ENCODE assay signal across 20 mouse cellular contexts in genomic region chr8:45554627-45555026, GRCm38 (mm10). TPM values are rescaled to one million over a fixed set of nuclear protein-coding genes. Genes with fewer than 3 reads are reported as not detected.
"Had no signal": no experiment of that assay in that cellular context is flagged by ENCODE, and none has a peak within 500 bp of the region (broad histone marks: within the 10 kb centered on the region; RNA-seq: fewer than 3 reads in every experiment).

No protein-coding gene starts in this region.

- H3K4me3 ChIP-seq: limb, embryonic 12.5 days; liver, embryonic 13.5 days; lung, embryonic 15.5 days; megakaryocyte, embryonic 14.5 days; midbrain, embryonic 15.5 days; neural tube, embryonic 13.5 days had no signal

- ATAC-seq: liver, postnatal 0 days; midbrain, embryonic 15.5 days had no signal

- H3K4me2 ChIP-seq: limb, embryonic 12.5 days; liver, embryonic 13.5 days; lung, embryonic 15.5 days; midbrain, embryonic 11.5 days; midbrain, embryonic 15.5 days; neural tube, embryonic 13.5 days had no signal

- H3K27ac ChIP-seq: limb, embryonic 12.5 days; liver, embryonic 13.5 days; lung, embryonic 15.5 days; macrophage; midbrain, embryonic 15.5 days; neural tube, embryonic 13.5 days had no signal

- H3K9me3 ChIP-seq: limb, embryonic 12.5 days; liver, embryonic 13.5 days; lung, embryonic 15.5 days; midbrain, embryonic 15.5 days; neural tube, embryonic 13.5 days had no signal

- H3K4me1 ChIP-seq: limb, embryonic 12.5 days; liver, embryonic 13.5 days; lung, embryonic 15.5 days; megakaryocyte, embryonic 14.5 days had no signal

- H3K36me3 ChIP-seq: limb, embryonic 12.5 days; liver, embryonic 13.5 days; lung, embryonic 15.5 days; midbrain, embryonic 15.5 days; neural tube, embryonic 13.5 days had no signal

- H3K27me3 ChIP-seq: limb, embryonic 12.5 days; liver, embryonic 13.5 days; lung, embryonic 15.5 days; megakaryocyte, embryonic 14.5 days; midbrain, embryonic 15.5 days; neural tube, embryonic 13.5 days had no signal

- H3K9ac ChIP-seq: limb, embryonic 12.5 days; liver, embryonic 13.5 days; liver, postnatal 0 days; lung, embryonic 15.5 days; midbrain, embryonic 15.5 days; neural tube, embryonic 13.5 days had no signal

- DNase-seq: kidney, adult 18-20 months; kidney, postnatal 25 days; layer of hippocampus, adult 9-11 months; layer of hippocampus, postnatal 36 days; liver; liver, embryonic 13.5 days; liver, postnatal 0 days; lung, postnatal 14 days; right cerebral cortex, adult 18-20 months; right cerebral cortex, postnatal 4 days; spleen, adult 18-20 months; thymus, adult 18-20 months; thymus, postnatal 14 days had no signal

RNA-seq across cellular contexts. Expression of gene Sorbs2, which starts 47.0 kb away (rescaled TPM):
- polyA plus RNA-seq: macrophage had no signal
